Mouse (Mus musculus): Measurements from ENCODE around the gene Ndufv3. TPM values are rescaled to one million over a fixed set of nuclear protein-coding genes. Genes with fewer than 3 reads are reported as not detected.

Gene Ndufv3
- polyA plus RNA-seq (2017; shearing (Covaris generic)): 161 TPM

GRCm38 (mm10) chr17:31519946-31520838 is at the start of gene Ndufv3, which contains the start of gene Wdr4:
Gene Ndufv3, plus strand, starts transcription at chr17:31520115.
Gene Wdr4, minus strand, starts transcription at chr17:31519980.

GRCm38 (mm10) chr17:31564015-31564857 is 44.3 kb downstream of the Ndufv3 start, which contains the start of gene Pknox1:
Gene Pknox1, plus strand, starts transcription at chr17:31564734.

Other genes starting within 250 kb of the Ndufv3 start
- 0.61 TPM for gene Rsph1, start 242.7 kb upstream of the Ndufv3 start, polyA plus RNA-seq (2017; shearing (Covaris generic))
- gene Slc37a1, start 233.3 kb upstream of the Ndufv3 start, polyA plus RNA-seq (2017; shearing (Covaris generic)): 54.9 TPM
- gene Pde9a, start 133.9 kb upstream of the Ndufv3 start, polyA plus RNA-seq (2017; shearing (Covaris generic)): not detected
- gene Wdr4, start 135 bp upstream of the Ndufv3 start, polyA plus RNA-seq (2017; shearing (Covaris generic)): 24.5 TPM
- gene Pknox1, start 44.6 kb downstream of the Ndufv3 start, polyA plus RNA-seq (2017; shearing (Covaris generic)): 56.0 TPM
- 0.45 TPM for gene Cbs, start 117.1 kb downstream of the Ndufv3 start, polyA plus RNA-seq (2017; shearing (Covaris generic))
- gene U2af1, start 138.8 kb downstream of the Ndufv3 start, polyA plus RNA-seq (2017; shearing (Covaris generic)): 272 TPM
- gene Cryaa, start 157.7 kb downstream of the Ndufv3 start, polyA plus RNA-seq (2017; shearing (Covaris generic)): not detected

All from effector memory CD4-positive, alpha-beta T cell, adult 5 months (primary cell).